Mouse (Mus musculus): ENCODE data around the gene Pcbd2. TPM values are rescaled to one million over a fixed set of nuclear protein-coding genes. Genes with fewer than 3 reads are reported as not detected.
A peak's percentile ranks its signal among the peaks of the same experiment; 100 is the strongest.

Gene Pcbd2
- total and polyA plus RNA-seq, 2 experiments from 2014 or later: 11.0 to 32.1 TPM

DNA sequence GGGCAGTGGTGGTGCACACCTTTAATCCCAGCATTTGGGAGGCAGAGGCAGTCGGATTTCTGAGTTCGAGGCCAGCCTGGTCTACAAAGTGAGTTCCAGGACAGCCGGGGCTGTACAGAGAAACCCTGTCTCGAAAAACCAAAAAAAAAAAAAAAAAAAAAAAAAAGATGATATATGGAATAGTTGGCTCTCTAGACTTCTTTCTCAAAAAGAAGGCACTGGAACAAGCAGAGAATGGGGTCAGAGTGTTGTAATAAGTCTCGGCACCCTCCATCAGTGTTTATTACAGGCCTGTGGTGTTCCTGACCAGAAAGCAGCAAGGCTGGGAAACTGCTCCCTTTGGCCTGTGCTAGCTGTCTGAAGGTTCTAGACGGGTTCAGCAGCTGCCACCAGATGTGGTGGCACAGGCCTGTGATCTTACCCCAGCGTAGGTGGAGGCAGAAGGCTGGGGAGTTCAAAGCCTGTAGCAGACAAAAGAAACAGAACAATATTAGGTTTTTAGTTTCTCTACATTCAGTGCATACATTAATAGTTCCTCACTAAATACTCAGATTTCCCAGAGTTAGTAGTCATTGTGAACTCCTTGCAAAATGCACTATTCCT is 11.2 kb upstream of the Pcbd2 start:
- no peaks in the 10 kb centered on the region; the same call in 1 of the 2 replicates for H3K36me3 ChIP-seq (ENCODE audit: insufficient read depth, low read length)
- H3K4me3 ChIP-seq (ENCODE audit: low read length): no peak overlapping the region; the same call in 1 of the 2 replicates
- WGBS: 84% methylated on average over 7 of the region's 7 CpGs
- no peak for DNase-seq (ENCODE audit: low spot score)
- no peaks in the 10 kb centered on the region for H3K4me1 ChIP-seq (ENCODE audit: insufficient read depth, low read length)
- H3K9ac ChIP-seq (replicated peaks; ENCODE audit: low read length): no peak overlapping the region; the same call in 1 of the 2 replicates
- H3K4me2 ChIP-seq (ENCODE audit: low read depth, low read length): no peak overlapping the region; the same call in 1 of the 2 replicates
- no peak for TF ChIP-seq CTCF (IDR thresholded peaks at IDR 0.05; ENCODE audit: low read depth)
- ATAC-seq: no peak
- H3K27ac ChIP-seq: no peak overlapping the region
- no peaks in the 10 kb centered on the region for H3K27me3 ChIP-seq (ENCODE audit: insufficient read depth, low read length)
- no peaks in the 10 kb centered on the region for H3K9me3 ChIP-seq (ENCODE audit: low read length)

DNA sequence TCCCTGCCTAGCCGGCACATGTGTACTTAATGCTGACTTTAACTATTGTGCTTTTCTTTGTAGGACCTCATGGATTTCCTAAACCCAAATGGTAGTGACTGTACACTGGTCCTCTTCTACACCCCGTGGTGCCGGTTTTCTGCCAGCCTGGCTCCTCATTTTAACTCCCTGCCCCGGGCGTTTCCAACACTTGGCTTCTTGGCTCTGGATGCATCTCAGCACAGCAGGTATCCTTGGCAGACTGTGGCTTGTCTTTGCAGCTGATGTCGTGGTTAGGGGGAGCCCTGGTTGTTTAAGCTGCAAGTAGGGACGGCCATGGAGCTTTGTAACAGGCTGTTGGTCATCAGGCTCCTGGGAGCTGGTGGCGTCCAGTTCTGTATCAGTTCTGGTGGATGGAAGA is 5.7 kb upstream of the Pcbd2 start:
- Histone ChIP-seq H3K9ac (replicated peaks; ENCODE audit: low read length) (no peak overlapping the region), H3K9me3 (ENCODE audit: low read length) (no peaks in the 10 kb centered on the region), H3K4me1 (ENCODE audit: insufficient read depth, low read length) (no peaks in the 10 kb centered on the region), H3K27me3 (ENCODE audit: insufficient read depth, low read length) (no peaks in the 10 kb centered on the region), H3K4me2 (ENCODE audit: low read depth, low read length) (no peak overlapping the region), H3K27ac (no peak overlapping the region), H3K36me3 (ENCODE audit: insufficient read depth, low read length) (peaks cover 16% of the 10 kb centered on the region; the same call in 1 of the 2 replicates), H3K4me3 (ENCODE audit: low read length) (no peak overlapping the region)
- 45% methylated on average over 8 of the region's 8 CpGs for WGBS
- ATAC-seq (0 out of 2 replicates have a peak, but pooled peaks have one; percentile 37), DNase-seq (ENCODE audit: low spot score) (peak; percentile 73)
- TF ChIP-seq CTCF (IDR thresholded peaks at IDR 0.05; ENCODE audit: low read depth): no peak

DNA sequence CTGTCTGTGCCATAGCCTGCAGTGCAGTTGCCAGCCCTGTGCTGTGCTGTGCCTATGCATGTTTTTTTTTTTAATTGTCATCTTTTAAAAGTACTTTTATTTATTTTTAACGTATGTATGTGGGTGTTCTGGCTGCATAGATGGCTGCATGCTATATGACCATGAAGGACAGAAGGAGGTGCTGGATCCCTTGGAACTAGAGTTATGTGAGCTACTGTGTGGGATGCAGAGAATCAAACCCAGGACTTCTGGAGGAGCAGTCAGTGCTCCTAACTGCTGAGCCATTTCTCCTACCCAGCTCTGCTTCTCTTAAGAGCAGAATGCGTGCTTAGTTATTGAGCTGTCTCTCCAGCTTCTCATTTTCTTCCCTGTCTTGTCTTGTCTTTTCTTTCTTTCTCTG is 5.2 kb upstream of the Pcbd2 start:
- Histone ChIP-seq H3K4me2 (ENCODE audit: low read depth, low read length) (no peak overlapping the region), H3K4me1 (ENCODE audit: insufficient read depth, low read length) (no peaks in the 10 kb centered on the region), H3K9me3 (ENCODE audit: low read length) (no peaks in the 10 kb centered on the region), H3K27me3 (ENCODE audit: insufficient read depth, low read length) (no peaks in the 10 kb centered on the region), H3K27ac (no peak overlapping the region), H3K9ac (replicated peaks; ENCODE audit: low read length) (no peak overlapping the region), H3K36me3 (ENCODE audit: insufficient read depth, low read length) (peaks cover 16% of the 10 kb centered on the region; the same call in 1 of the 2 replicates), H3K4me3 (ENCODE audit: low read length) (no peak overlapping the region)
- ATAC-seq (0 out of 2 replicates have a peak, but pooled peaks have one; percentile 7), DNase-seq (ENCODE audit: low spot score) (no peak)
- WGBS: 92% methylated on average over 2 of the region's 2 CpGs
- TF ChIP-seq CTCF (IDR thresholded peaks at IDR 0.05; ENCODE audit: low read depth): no peak

DNA sequence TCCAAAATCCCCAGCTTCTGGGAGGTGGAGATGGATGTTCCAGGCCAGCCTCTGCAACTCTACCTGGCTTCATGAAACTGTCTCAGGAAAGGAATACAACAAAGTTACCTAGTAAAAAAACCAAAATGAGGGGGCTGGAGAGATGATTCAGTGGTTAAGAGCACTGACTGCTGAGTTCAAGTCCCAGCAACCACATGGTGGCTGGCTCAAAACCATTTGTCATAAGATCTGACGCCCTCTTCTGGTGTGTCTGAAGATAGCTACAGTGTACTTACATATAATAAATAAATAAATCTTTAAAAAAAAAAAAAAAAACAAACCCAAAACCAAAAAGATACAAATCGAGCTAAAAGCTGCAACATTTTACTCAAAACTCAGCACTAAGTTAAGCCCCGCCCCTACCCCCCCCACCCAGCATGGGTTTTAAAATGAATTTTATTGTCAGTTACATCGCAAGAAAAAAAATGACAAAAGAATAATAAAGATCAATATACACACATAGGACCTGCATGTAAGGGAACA is 509 bp upstream of the Pcbd2 start:
- peak; percentile 41 for TF ChIP-seq CTCF (IDR thresholded peaks at IDR 0.05; ENCODE audit: low read depth)
- Histone ChIP-seq H3K27me3 (ENCODE audit: insufficient read depth, low read length) (no peaks in the 10 kb centered on the region), H3K4me2 (ENCODE audit: low read depth, low read length) (peak overlapping the region; percentile 74), H3K4me3 (ENCODE audit: low read length) (peak overlapping the region; percentile 52), H3K9me3 (ENCODE audit: low read length) (no peaks in the 10 kb centered on the region), H3K4me1 (ENCODE audit: insufficient read depth, low read length) (no peaks in the 10 kb centered on the region), H3K36me3 (ENCODE audit: insufficient read depth, low read length) (peaks cover 13% of the 10 kb centered on the region; the same call in 1 of the 2 replicates), H3K27ac (peak overlapping the region; percentile 96), H3K9ac (replicated peaks; ENCODE audit: low read length) (peak overlapping the region; percentile 64)
- ATAC-seq (no peak), DNase-seq (ENCODE audit: low spot score) (peak; percentile 29)
- 5% methylated on average over 4 of the region's 4 CpGs for WGBS

DNA sequence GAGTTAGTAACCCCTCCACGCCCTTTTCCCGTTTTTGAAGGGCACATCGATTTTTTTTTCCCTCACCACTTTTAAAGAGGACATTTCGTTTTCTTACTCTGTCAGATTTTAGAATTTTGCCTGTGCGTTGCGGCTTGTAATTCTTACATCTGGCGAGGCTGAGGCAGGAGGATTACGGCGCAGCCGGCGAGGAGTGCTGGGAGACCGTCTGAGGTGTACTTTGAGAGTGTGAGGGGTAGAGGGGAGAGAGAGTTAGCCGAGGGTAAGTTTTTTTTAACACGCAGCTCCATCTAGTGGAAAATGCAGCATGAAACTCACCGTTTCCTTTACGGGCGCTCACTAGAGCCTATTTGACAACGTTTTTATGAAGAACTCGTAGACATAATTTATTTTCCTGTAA is 671 bp downstream of the Pcbd2 start:
- H3K36me3 ChIP-seq (ENCODE audit: insufficient read depth, low read length): peaks cover 9% of the 10 kb centered on the region; the same call in 1 of the 2 replicates
- H3K4me2 ChIP-seq (ENCODE audit: low read depth, low read length): peak overlapping the region; percentile 74
- peak overlapping the region; percentile 64 for H3K9ac ChIP-seq (replicated peaks; ENCODE audit: low read length)
- peak overlapping the region; percentile 96 for H3K27ac ChIP-seq
- TF ChIP-seq CTCF (IDR thresholded peaks at IDR 0.05; ENCODE audit: low read depth): peak; percentile 75
- H3K4me3 ChIP-seq (ENCODE audit: low read length): peak overlapping the region; percentile 52
- DNase-seq (ENCODE audit: low spot score): peak; percentile 87
- no peaks in the 10 kb centered on the region for H3K9me3 ChIP-seq (ENCODE audit: low read length)
- no peaks in the 10 kb centered on the region for H3K27me3 ChIP-seq (ENCODE audit: insufficient read depth, low read length)
- ATAC-seq: peak; percentile 68; the same call in 1 of the 2 replicates
- no peaks in the 10 kb centered on the region for H3K4me1 ChIP-seq (ENCODE audit: insufficient read depth, low read length)
- WGBS: 3% methylated on average over 19 of the region's 19 CpGs

DNA sequence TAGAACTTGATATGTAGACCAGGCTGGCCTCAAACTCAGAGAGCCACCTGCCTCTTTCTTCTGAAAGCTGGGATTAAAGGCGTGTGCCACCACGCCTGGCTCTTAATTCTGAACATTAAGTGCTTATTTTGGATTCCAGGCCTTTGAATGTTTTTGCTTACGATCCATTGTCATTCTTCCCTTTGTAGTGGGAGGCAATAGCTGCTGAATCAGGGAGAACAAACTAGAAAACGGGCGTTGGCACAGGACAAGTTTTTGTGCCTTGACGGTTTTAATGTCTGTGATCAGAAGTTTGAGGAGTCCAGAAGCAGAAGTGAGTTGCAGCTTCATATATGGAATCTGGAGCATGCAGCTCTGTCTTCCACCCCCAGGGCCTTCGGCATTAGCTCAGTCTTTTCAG is 3.5 kb downstream of the Pcbd2 start:
- WGBS: 84% methylated on average over 7 of the region's 7 CpGs
- Histone ChIP-seq H3K9ac (replicated peaks; ENCODE audit: low read length) (no peak overlapping the region), H3K27me3 (ENCODE audit: insufficient read depth, low read length) (no peaks in the 10 kb centered on the region), H3K27ac (no peak overlapping the region), H3K36me3 (ENCODE audit: insufficient read depth, low read length) (no peaks in the 10 kb centered on the region), H3K4me2 (ENCODE audit: low read depth, low read length) (no peak overlapping the region), H3K4me1 (ENCODE audit: insufficient read depth, low read length) (no peaks in the 10 kb centered on the region), H3K4me3 (ENCODE audit: low read length) (no peak overlapping the region), H3K9me3 (ENCODE audit: low read length) (no peaks in the 10 kb centered on the region)
- ATAC-seq: no peak
- DNase-seq (ENCODE audit: low spot score): no peak
- TF ChIP-seq CTCF (IDR thresholded peaks at IDR 0.05; ENCODE audit: low read depth): no peak

DNA sequence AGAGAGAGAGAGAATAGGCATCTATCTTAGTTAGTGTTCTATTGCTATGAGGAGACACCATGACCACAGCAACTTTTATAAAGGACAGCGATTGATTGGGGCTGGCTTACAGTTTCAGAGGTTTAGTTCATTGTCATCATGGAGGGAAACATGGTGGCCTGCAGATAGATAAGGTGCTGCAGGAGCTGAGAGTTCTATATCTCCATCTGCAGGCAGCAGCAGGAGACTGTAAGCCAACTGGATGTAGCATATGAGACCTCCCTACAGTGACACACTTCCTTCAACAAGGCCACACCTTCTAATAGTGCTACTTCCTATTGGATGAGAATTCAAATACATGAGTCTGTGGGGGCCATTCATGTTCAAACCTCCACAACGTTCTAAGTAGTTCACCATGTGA is 5.0 kb downstream of the Pcbd2 start:
- WGBS: 83% methylated on average over 2 of the region's 2 CpGs

More for the DNA sequence above, 5.0 kb downstream of the Pcbd2 start:
- no peak overlapping the region for H3K4me3 ChIP-seq (ENCODE audit: low read length)
- DNase-seq (ENCODE audit: low spot score) (no peak), ATAC-seq (no peak)
- H3K27me3 ChIP-seq (ENCODE audit: insufficient read depth, low read length): no peaks in the 10 kb centered on the region
- H3K9me3 ChIP-seq (ENCODE audit: low read length): no peaks in the 10 kb centered on the region
- H3K4me2 ChIP-seq (ENCODE audit: low read depth, low read length): no peak overlapping the region
- H3K4me1 ChIP-seq (ENCODE audit: insufficient read depth, low read length): no peaks in the 10 kb centered on the region
- H3K36me3 ChIP-seq (ENCODE audit: insufficient read depth, low read length): no peaks in the 10 kb centered on the region
- TF ChIP-seq CTCF (IDR thresholded peaks at IDR 0.05; ENCODE audit: low read depth): no peak
- no peak overlapping the region for H3K9ac ChIP-seq (replicated peaks; ENCODE audit: low read length)
- no peak overlapping the region for H3K27ac ChIP-seq

Measured in hindbrain, postnatal 0 days (tissue).